Mouse (Mus musculus) stomach, embryonic 16.5 days (tissue): ENCODE data around the gene Fam120a. TPM values are rescaled to one million over a fixed set of nuclear protein-coding genes. Genes with fewer than 3 reads are reported as not detected.

Source experiments
- ATAC-seq: fragments of 200-750 bp; cut with Nextera tagmentation; 2 replicates; pipeline ENCODE4 v1.8.0; 2017; ENCODE audit warnings: moderate number of reproducible peaks, moderate TSS enrichment; ENCODE audit not compliant: insufficient read depth, low FRiP score
- H3K27ac ChIP-seq: fragments of 300-500 bp; sonication (generic); 2 replicates; pipeline ENCODE4 v1.5.1; 2014; ENCODE audit warnings: low read length
- H3K27me3 ChIP-seq: fragments of 300-500 bp; sonication (generic); 2 replicates; pipeline ENCODE4 v1.6.1; 2014; ENCODE audit warnings: low read length, control low read depth, mixed read lengths; ENCODE audit not compliant: control insufficient read depth, insufficient read depth
- H3K36me3 ChIP-seq: fragments of 300-500 bp; sonication (generic); 2 replicates; pipeline ENCODE4 v1.6.1; 2014; ENCODE audit warnings: low read length; ENCODE audit not compliant: control insufficient read depth, insufficient read depth
- H3K4me1 ChIP-seq: fragments of 300-500 bp; sonication (generic); 2 replicates; pipeline ENCODE4 v1.6.1; 2014; ENCODE audit warnings: low read length, control low read depth, mixed read lengths; ENCODE audit not compliant: control insufficient read depth, insufficient read depth
- H3K4me2 ChIP-seq: fragments of 300-500 bp; sonication (generic); 2 replicates; pipeline ENCODE4 v1.6.1; 2014; ENCODE audit warnings: low read depth, low read length, mixed read lengths
- H3K4me3 ChIP-seq: fragments of 300-500 bp; sonication (generic); replicated peaks from 2 replicates; pipeline ENCODE4 v1.5.1; 2014; ENCODE audit warnings: mild to moderate bottlenecking, low read length
- H3K9ac ChIP-seq: fragments of 300-500 bp; sonication (generic); 2 replicates; pipeline ENCODE4 v1.6.1; 2014; ENCODE audit warnings: low read length
- H3K9me3 ChIP-seq: fragments of 300-500 bp; sonication (generic); replicated peaks from 2 replicates; pipeline ENCODE4 v1.6.1; 2016; ENCODE audit warnings: low read length, control low read depth; ENCODE audit not compliant: control insufficient read depth
- WGBS: fragments of 180-500 bp; shearing (Covaris S2); extraction: QIAGEN DNeasy Blood & Tissue Kit; methylation state at CpG from one replicate; pipeline ENCODE4 v1.1.7; 2014; 5-methylcytosine and 5-hydroxymethylcytosine counted together
- polyA plus RNA-seq: library from polyadenylated mRNA; unstranded; fragments of >200 nt; fragmentation: Nextera tagmentation; extraction: Ambion mirVana; gene quantifications from 2 replicates; pipeline ENCODE4 v1.2.1, GENCODE M21; 2015

The Fam120a gene
- polyA plus RNA-seq, 1 experiment from 2014 or later: 27.8 TPM

- 84% methylated on average over 3 of the region's 3 CpGs for WGBS
- peaks cover 16% of the 10 kb centered on the region for H3K36me3 ChIP-seq
- no peak for ATAC-seq
Measured at GRCm38 (mm10) chr13:48913141-48913540, 54.7 kb downstream of the Fam120a start.

GRCm38 (mm10) chr13:48911426-48911825, 56.4 kb downstream of the Fam120a start:
- ATAC-seq: no peak
- Histone ChIP-seq H3K27ac (no peak overlapping the region), H3K9ac (no peak overlapping the region), H3K9me3 (no peaks in the 10 kb centered on the region), H3K4me1 (no peaks in the 10 kb centered on the region), H3K36me3 (peaks cover 18% of the 10 kb centered on the region), H3K4me3 (no peak overlapping the region), H3K4me2 (no peak overlapping the region), H3K27me3 (no peaks in the 10 kb centered on the region)
- 68% methylated on average over 7 of the region's 7 CpGs for WGBS

More at GRCm38 (mm10) chr13:48913141-48913540, 54.7 kb downstream of the Fam120a start:
- Histone ChIP-seq H3K4me2 (no peak overlapping the region), H3K27ac (no peak overlapping the region), H3K9me3 (no peaks in the 10 kb centered on the region), H3K4me3 (no peak overlapping the region), H3K9ac (no peak overlapping the region), H3K27me3 (no peaks in the 10 kb centered on the region), H3K4me1 (no peaks in the 10 kb centered on the region)

- H3K36me3 ChIP-seq: peaks cover 13% of the 10 kb centered on the region
- no peak overlapping the region for H3K27ac ChIP-seq
- no peak overlapping the region for H3K4me3 ChIP-seq
Measured at GRCm38 (mm10) chr13:48905458-48905857, 62.4 kb downstream of the Fam120a start.

GRCm38 (mm10) chr13:48895376-48895775, 72.4 kb downstream of the Fam120a start:
- Histone ChIP-seq H3K4me1 (no peaks in the 10 kb centered on the region), H3K27me3 (no peaks in the 10 kb centered on the region), H3K9ac (no peak overlapping the region), H3K9me3 (no peaks in the 10 kb centered on the region), H3K4me2 (no peak overlapping the region), H3K4me3 (no peak overlapping the region), H3K36me3 (peaks cover 23% of the 10 kb centered on the region), H3K27ac (no peak overlapping the region)
- WGBS: 88% methylated on average over 5 of the region's 5 CpGs
- no peak for ATAC-seq

More at GRCm38 (mm10) chr13:48905458-48905857, 62.4 kb downstream of the Fam120a start:
- no peaks in the 10 kb centered on the region for H3K9me3 ChIP-seq
- no peak overlapping the region for H3K9ac ChIP-seq
- WGBS: 82% methylated on average over 2 of the region's 2 CpGs
- no peak overlapping the region for H3K4me2 ChIP-seq
- no peak for ATAC-seq
- no peaks in the 10 kb centered on the region for H3K27me3 ChIP-seq
- no peaks in the 10 kb centered on the region for H3K4me1 ChIP-seq

GRCm38 (mm10) chr13:48890260-48890960, 77.4 kb downstream of the Fam120a start:
- no peaks in the 10 kb centered on the region for H3K4me1 ChIP-seq
- no peaks in the 10 kb centered on the region for H3K27me3 ChIP-seq
- WGBS: 70% methylated on average over 4 of the region's 4 CpGs
- H3K4me3 ChIP-seq: no peak overlapping the region
- H3K36me3 ChIP-seq: peaks cover 19% of the 10 kb centered on the region
- 0 out of 2 replicates have a peak overlapping the region, but pooled peaks have one; percentile 2 for H3K27ac ChIP-seq
- no peak overlapping the region for H3K4me2 ChIP-seq
- no peaks in the 10 kb centered on the region for H3K9me3 ChIP-seq
- ATAC-seq: peak; percentile 82
- H3K9ac ChIP-seq: no peak overlapping the region

- Histone ChIP-seq H3K36me3 (peaks cover 14% of the 10 kb centered on the region; the same call in 1 of the 2 replicates), H3K4me1 (peaks cover 5% of the 10 kb centered on the region; the same call in 1 of the 2 replicates), H3K9ac (peak overlapping the region; percentile 77), H3K27me3 (no peaks in the 10 kb centered on the region), H3K4me3 (peak overlapping the region; percentile 46), H3K9me3 (no peaks in the 10 kb centered on the region), H3K27ac (peak overlapping the region; percentile 87), H3K4me2 (peak overlapping the region; percentile 67)
- ATAC-seq: peak; percentile 100
- WGBS: under 1% methylated on average over 36 of the region's 36 CpGs
Measured at GRCm38 (mm10) chr13:48878534-48878933, 89.3 kb downstream of the Fam120a start.

- peaks cover 10% of the 10 kb centered on the region for H3K4me1 ChIP-seq
- peak overlapping the region; percentile 46 for H3K4me3 ChIP-seq
- ATAC-seq: no peak
- peak overlapping the region; percentile 67 for H3K4me2 ChIP-seq
- H3K27me3 ChIP-seq: no peaks in the 10 kb centered on the region
- H3K9me3 ChIP-seq: no peaks in the 10 kb centered on the region
- H3K36me3 ChIP-seq: peaks cover 11% of the 10 kb centered on the region; the same call in 1 of the 2 replicates
- no peak overlapping the region for H3K27ac ChIP-seq
- peak overlapping the region; percentile 77 for H3K9ac ChIP-seq
Measured at GRCm38 (mm10) chr13:48877805-48878204, 90.0 kb downstream of the Fam120a start.

- no peak for ATAC-seq
- Histone ChIP-seq H3K4me3 (no peak overlapping the region), H3K4me2 (no peak overlapping the region), H3K27ac (no peak overlapping the region), H3K4me1 (peaks cover 34% of the 10 kb centered on the region), H3K27me3 (no peaks in the 10 kb centered on the region), H3K36me3 (no peaks in the 10 kb centered on the region), H3K9me3 (no peaks in the 10 kb centered on the region), H3K9ac (no peak overlapping the region)
- 79% methylated on average over 5 of the region's 5 CpGs for WGBS
Measured at GRCm38 (mm10) chr13:48872726-48873125, 95.1 kb downstream of the Fam120a start.

GRCm38 (mm10) chr13:48871887-48872606, 95.8 kb downstream of the Fam120a start:
- ATAC-seq: no peak
- peak overlapping the region; percentile 99 for H3K9ac ChIP-seq
- peak overlapping the region; percentile 87 for H3K4me2 ChIP-seq
- WGBS: 63% methylated on average over 7 of the region's 7 CpGs
- H3K36me3 ChIP-seq: no peaks in the 10 kb centered on the region
- H3K4me3 ChIP-seq: peak overlapping the region; percentile 80
- H3K4me1 ChIP-seq: peaks cover 34% of the 10 kb centered on the region
- H3K9me3 ChIP-seq: no peaks in the 10 kb centered on the region
- no peak overlapping the region; the same call in 1 of the 2 replicates for H3K27ac ChIP-seq
- no peaks in the 10 kb centered on the region for H3K27me3 ChIP-seq
